Mouse (Mus musculus) natural killer cell, adult 2 months (primary cell): ENCODE data around the gene Rcc2.
A peak's percentile ranks its signal among the peaks of the same experiment; 100 is the strongest.

ENCODE experiments used
- DNase-seq, 2 experiments: peaks; one replicate each; pipeline ENCODE4 v3.0.0; 2022; ENCODE audit warnings: low spot score in 2 of 2

Gene Rcc2

DNA sequence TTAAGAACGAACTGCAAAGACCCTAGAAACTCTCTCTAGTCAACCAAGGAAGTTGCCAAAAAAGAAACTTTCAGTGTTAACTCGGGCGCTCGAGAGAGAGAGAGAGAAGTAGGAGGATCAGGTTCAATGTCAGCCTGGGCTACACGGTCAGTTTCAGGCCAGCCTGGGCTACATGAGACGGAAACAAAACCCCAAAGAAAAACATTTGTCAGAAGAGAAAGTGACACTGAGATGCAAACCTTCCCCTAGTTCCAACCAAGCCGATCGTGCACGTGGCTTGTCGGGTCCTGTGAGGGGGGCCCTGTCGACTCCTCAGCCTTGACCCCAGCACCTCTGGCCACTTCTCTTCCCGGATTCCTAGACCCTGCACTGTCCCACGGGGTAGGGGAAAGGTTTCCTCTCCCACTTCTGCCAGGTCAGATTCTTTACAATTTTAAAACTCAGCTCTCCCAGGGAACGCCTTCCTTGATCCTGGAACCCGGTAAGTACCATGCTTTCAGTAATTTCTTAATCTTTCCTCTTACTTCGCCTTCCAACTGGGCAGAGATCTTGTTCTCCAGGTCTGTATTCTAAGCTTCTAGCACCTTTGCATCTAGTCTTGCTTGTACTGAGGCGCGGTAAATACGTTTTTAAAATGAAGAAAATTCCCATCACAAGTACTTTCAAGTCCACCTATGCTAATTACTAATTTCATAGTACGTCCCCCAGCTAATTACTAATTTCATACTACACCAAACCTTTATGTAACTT is at the start of gene Rcc2:
Gene Rcc2 (plus strand): TSS at position 273 of the 750 bp plus-strand sequence.
- DNase-seq, result peak; percentile 36 to 53

DNA sequence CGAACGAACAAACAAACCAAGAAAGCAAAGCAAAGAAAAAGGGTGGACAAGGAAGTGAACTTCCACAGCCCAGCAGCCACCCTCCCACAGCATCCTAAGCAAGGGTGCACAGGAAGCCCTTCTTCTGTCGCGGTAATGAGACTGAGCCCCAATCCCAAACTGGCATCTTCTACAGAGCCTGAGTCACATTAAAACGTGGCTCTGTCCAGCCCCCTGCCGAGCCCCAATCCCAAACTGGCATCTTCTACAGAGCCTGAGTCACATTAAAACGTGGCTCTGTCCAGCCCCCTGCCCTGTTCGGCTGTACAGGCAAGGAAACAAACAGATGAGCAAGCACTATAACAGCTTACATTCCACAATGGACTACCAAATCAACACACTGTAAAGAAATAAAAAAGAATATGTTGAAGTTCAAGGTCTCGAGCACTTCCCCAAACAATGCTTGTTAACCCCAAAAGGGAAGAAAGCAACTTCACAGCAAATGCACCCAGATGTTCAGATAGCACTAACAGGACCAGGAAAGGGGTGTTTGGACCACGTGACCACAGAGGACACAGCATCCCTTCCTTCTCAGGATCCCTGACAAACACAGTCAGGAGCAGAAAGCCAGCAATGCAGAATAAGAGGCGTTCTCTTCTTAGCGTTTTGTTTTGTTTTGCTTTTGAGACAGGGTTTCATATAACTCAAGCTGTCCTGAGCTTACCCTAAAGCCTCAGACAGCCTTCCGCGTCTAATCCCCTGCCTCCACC is 46.3 kb upstream of the Rcc2 start:
- DNase-seq, result no peak

DNA sequence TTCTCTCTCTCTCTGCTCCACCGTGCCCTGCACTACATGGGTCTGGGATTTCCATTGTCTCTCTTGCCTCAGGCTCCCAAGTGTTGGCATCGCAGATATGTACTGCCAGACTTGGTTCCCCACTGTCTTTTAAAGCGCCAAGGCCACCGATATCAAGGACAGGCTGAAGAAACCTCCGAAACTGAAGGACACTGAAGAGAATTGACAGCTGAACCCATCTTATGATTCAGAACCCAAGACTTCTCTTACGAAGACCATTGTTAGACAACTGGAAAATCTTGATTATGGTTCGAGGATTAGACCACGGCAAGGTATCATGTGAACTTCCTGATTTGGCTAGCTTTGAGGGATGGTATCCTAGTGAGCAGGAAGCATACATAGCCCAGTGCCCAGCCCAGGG is 45.5 kb upstream of the Rcc2 start:
- no peak for DNase-seq

DNA sequence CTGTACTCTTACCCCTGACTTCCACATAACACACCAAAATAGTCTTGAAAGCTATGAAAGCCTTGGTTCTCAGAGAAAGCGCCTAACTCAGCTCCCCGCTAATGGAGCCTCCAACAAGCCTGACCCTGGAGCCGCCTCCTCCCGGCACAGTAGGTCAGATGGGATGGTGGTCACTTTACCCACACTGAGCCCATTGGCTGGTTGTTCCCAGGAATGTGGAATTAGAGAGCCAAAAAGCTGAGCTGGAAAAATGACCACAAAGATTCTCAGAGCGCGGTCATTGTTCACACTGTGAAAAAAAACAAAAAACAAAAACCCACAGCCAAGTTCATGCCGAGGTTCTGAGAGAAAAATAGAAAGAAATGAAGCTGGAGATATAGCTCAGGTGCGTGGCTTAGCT is 43.8 kb upstream of the Rcc2 start:
- DNase-seq, result no peak

DNA sequence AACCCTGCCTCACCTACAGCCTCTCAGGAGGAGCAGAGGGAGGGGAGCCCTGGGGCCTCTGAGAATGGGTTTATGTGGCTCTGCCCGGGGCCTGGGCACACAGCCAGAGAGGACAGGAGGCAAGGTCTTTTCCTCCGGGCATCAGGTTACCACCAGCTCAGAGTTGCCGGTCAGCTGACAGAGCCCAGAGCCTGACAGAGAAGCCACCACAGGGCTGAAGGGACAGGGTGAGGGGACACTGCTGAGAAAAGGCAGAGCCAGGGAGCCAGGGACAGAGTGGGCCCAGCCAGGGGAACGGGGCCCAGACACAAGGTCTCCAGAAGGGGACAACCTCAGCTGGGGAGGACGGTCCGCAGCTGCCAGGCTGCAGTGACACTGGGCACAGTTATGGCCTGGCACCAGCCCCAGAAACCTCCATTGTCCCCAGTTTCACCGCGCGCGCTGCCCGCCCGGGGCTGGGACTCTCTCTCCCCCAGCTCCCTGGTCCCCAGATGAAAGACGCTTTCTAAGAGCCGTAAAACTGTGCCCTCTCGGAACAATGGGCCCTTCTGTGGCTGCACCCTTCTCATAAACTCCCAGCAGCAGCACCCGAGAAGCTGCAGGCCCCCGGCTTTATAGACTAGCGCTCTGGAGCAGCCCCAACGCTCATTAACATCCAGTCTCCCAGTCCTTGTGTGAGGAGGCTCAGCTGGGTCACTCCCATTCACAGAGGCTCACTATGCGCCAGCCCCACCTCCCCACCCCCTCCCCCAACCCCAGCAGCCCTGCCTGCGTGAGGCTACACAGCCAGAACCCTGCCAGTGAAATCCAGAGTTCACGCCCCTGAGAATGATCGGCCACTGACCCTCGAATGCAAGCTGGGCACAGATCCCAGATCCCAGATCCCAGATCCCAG is 42.4 kb upstream of the Rcc2 start:
- DNase-seq, result no peak

DNA sequence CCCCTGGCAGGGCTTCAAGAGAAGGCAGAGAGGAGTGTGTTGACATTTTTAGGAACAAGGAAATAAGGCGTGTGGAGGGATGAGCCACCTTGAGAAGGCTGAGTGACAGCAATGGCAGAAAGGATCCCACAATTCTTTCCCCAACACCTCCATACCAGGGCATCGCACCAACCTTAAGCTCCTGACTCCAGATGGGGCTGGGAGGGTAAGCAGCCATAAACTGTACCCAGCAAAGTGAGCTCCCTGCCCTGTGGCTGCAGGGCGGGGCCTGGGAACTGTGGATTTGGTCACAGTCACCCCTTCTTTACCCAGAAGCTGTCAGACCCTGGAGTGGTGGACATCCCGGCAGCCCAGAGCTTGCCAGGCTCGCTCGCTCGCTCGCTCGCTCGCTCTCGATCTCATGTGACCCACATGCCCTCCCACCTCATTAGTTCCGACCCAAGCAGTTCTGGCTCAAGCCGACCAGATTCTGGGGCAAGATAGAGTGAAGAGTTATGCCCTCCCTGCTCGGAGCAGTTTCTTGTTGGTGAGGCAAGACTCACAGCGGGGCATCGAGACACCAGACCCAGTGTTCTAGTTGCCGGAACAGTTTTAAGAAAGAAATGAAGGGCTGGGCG is 38.8 kb upstream of the Rcc2 start:
- no peak for DNase-seq

DNA sequence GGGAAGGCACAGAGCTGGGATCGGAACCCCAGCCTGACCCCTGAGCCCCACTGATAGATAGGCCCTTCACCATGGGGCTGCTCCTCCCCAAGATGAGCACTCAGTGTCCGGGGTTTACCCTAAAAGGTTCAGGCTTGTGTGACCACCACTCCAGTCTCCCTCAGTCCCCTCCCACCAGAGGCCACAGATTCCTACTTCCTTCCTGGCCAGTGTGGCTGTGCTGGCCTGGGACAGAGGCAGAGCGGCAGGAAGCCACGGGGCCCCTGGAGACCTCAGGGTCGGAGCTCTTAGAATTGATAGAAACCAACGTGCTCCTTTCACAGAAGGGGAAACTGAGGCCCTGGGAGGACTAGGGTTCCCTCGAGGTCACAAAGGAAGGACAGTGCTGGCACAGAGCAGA is 37.9 kb upstream of the Rcc2 start:
- DNase-seq, result no peak

DNA sequence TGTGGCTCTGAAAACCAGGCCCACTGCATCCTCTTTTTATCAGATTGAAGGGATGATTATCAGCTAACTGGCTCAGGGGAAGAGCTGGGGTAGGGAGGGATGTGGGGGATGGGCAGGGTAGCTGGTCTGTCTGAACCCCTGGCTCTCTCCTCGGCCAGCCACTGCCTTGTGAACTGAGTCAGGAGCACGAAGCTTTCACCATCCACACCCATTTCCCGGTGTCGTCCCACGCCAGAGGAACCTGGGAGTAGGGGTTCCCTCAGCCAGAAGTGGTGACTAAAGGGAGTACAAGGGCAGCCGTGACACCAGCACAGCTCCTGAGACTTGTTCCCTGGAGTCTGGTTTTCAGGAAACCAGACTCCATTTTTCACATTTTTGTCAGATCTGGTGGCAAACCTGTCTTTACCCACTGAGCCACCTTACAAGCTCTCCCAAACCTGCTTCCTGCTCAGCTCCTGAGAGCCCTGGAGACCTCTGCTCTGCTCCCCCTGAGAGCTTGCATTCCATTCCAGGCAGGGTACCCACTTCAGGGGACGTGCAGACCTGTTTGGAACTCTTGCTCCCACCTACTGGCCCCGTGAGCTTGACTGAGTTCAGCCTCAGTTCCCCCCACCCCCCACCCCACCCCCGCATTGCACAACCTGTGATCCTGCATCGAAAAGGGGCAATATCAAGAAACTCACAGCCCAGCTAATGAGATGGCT is 37.3 kb upstream of the Rcc2 start:
- DNase-seq, result no peak

DNA sequence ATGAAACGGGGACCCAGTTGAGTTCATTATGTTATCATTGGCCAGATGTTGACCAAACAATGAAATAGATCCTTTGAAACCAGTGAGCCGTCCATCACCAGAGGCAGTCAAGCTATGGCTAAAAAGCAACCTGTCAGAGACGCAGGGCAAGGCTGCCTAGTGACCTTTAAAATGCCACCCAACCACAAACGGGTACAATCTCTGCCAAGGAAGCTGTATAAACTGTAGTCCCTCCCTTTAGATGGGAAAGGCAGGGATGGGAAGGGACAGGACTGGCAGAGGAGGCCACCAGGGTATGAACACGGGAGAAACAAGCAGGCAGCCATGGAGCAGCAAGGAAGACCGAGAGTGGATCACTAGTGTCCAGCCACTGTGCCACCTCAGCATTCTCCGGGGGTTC is 35.3 kb upstream of the Rcc2 start:
- no peak for DNase-seq

DNA sequence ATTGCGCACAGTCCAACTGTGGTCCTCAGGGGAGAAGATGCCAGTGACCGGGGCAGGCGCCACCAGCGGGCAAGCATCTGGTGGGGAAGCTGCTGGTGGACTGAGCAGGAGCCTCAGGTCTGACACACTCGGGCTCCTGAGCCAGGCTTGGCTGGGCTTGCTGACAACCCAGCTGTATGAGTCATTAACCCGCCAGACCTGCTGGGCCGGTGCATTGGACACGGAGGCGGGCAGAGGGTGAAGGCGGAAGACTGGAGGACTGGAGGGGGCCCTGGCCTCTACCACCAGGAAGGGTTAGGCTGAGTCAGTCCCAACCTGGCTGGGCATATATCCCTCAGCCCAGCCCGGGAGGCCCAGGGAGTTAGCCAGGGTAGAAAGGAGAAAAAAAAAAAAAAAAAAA is 34.6 kb upstream of the Rcc2 start, which contains the start of gene Arhgef10l:
Gene Arhgef10l (minus strand): TSS at position 253 of the 400 bp plus-strand sequence.
- no peak for DNase-seq

DNA sequence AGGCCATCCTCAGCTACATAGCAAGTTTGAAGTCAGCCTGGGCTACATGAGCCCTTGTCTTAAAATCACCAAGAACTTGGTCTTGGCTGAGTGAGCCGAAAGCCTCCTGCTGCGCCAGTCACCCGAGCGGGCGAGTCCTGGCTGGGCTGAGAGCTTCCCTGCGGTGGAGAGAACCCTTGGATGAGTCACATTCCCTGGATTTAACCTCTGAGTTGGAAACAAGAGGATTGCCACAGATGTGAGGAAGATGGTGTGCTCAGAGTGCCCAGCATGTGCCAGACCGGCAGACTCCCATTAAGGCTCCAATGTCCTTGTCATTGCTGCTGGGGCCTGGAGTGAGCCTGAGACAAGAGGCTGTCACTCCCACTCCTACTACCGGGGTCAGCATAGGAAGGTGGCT is 32.5 kb upstream of the Rcc2 start:
- no peak for DNase-seq

DNA sequence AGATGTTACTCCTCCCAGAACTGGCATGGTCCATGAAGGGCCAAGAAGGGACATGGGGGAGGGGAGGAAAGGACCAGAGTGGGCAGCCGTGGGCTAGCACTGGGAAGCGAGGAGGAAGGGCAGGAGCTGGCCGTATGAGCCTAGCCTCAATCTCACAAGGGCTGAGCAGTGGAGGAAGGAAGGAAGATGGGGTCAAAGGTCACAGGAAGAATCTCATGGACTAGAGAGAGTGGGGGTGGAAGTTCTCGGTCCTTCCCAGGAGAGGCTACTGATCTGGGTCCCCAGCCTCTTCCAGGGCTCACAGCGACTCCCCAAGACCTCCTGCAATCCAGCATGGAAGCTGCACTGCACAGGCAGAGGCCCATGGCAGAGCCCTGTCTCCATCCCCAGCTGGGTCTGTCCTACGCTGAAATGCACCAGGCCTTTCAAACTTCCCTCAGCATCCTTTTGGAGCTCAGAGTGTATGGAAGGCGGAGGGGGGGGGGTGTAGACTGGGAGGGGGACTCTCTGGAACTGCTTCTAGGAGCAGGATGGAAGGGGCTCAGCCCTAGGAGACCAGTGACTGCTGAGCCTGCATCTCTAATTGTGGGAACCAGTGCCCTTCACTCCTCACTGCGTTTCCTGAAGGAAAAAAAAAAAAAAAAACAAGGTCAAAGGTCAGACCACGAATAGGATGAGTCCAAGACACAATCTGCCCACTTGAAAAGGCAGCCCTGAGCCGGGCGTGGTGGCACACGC is 26.6 kb upstream of the Rcc2 start:
- DNase-seq, result no peak

DNA sequence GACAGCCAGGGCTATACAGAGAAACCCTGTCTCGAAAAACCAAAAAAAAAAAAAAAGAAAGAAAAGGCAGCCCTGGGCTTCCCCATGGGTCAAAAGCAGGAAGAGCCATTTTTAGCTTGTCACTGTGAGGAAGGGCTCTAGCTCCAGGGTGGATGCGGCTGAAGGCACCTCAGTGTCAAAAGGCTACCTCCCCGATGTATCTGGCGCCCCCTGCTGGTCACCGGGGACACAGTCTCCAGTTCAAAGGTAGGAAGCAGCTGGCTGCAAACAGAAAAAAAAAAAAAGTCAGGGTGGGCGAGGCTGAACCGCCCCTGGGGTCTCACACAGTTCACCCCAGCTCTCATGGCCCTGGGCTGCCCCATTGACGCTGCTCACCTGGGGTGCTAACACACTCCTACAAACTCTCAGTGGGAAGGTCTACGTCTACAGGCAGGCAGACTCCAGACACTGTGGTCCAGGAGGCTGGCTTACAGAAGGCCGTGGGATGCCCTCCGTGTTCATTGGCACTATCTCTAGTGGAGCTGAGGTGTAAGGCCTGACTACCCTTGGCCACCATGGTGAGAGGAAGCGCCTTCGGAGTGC is 25.9 kb upstream of the Rcc2 start:
- DNase-seq, result peak; percentile 59 to 82

DNA sequence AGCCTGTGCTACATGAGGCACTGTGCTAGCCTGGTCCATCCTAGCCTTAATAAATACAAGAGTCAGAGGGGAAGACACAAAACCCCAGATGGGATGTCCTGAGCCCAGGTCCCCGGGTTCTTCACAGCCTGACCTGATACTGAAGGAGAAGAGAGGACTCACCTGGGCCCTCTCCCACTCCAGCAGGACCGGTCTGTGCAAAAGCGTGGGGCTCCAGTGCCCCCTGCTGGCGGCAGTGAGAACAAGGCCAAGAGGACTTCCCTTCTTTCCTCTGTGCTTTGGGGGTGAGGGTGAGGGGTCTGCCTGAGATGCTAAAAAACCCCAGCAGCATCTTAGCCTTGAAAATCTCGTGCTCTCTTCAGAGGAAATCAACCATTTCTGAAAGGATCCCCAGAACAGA is 21.3 kb upstream of the Rcc2 start:
- DNase-seq, result peak in 1 of 2 experiments; percentile 37

DNA sequence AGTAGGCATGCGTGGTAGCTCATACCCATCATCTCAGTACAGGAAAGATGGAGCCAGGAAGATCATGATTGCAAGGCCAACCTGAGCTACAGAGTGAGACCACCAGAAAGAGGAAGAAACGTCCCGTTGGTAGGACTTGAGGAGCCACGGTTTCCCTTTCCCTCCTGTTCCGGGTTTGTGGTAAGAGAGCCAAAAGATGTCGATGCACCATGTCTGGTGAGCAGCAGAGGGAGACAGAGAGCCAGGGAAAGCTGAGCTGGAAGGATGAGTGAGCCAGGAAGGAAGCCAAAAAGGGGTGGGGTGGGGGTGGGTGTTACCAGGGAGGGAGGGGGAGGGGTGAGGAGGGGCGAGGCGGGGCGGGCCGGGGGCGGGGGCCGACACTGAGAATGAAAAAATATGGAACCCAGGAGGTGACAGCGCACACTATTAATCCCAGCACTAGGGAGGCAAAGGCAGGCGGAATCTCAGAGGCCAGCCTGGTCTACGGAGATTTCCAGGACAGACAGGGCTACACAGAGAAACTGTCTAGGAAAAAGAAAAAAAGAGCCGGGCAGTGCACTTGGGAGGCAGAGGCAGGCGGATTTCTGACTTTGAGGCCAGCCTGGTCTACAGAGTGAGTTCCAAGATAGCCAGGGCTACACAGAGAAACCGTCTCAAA is 20.5 kb upstream of the Rcc2 start:
- peak in 1 of 2 experiments; percentile 61 for DNase-seq

DNA sequence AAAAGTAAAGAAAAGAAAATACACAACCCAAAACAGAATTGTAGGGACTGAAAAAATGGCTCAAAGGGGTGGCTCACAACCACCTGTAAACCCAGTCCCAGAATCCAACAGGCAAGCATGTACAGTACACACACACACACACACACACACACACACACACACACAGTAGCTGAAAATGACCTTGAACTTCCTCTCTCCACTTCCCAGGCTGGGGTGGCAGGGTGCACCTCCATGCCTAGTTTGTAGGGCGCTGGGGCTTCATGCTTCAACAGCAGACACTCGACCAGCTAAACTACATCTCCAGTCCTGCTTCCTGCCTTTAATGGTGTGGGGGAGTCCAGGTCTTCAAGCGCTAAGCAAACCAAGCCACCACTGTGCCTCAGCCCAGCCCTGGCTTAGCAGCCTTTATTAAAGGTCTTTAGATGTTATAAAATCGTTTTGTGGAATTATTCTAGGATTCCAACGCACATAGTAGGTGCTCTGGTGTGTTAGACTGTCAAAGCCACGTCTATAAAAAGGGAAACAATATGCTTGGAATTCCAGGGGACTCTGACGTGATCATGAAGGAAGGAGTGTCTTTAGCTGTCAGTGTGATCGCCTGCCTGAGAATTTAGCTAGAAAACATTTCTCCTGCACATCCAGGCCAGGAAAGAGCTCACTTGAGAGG is 19.5 kb upstream of the Rcc2 start:
- no peak for DNase-seq

DNA sequence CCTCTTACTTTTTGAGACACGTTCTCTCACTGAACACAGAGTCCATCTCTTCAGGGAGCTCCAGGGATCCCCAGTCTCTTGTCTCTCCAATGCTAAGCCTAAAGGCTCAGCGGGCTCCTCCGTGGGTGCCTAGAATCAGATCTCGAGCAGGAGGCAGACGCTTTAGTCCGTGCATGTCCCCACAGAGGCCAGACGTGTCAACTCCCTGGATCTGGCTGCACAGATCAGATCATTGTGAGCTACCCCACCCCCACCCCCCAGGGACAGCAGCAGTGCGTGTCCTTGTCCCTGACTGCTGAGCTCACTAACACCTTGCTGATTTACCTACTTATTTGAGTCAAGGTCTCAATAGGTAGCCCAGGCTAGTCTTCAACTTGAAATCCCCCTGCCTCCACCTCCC is 16.7 kb upstream of the Rcc2 start:
- DNase-seq, result no peak

DNA sequence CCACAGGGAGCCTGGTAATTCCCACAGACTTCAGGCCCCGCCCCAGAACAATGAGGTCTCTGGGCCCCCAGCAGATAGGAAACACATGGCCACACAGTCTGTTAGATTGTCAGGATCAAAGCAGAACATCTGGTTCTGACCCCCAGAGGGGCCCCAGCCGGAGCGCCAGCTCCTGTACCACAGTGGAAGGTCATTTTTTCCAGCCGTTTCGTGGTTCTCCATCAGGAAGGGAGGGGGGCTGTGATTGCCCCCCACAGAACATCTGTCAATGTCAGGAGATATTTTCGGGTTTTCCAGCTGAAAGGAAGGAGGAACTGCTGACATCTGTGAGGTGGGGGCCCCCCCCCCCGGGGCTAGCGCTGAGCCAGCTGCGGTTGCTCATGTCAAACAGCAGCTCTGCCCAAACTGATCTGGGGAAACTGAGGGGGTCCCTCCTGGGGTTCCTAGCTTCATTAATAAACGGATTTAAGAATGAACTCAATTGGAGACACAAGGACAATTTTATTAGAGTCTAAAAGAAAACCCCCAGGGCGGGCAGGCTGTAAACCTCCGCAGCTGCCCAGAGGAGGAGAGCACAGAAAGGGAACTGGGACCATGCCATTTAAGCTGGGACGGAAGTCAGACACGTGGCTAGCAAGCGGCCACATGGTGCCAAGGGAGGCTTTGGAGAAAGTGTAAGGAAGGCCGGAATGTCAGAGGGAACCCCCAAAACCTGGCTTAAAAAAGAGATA is 16.0 kb upstream of the Rcc2 start:
- no peak for DNase-seq
